Mouse (Mus musculus) splenic B cell, adult 2 months (primary cell): ENCODE results near the gene Gmps.

Source experiments
- DNase-seq: peaks from one replicate; pipeline ENCODE4 v3.0.0-alpha.2; 2011; ENCODE audit warnings: low read depth, low spot score
- H3K27me3 ChIP-seq: 2 replicates; pipeline ENCODE4 v1.6.1; 2012; ENCODE audit warnings: mild to moderate bottlenecking, low read length, moderate library complexity, mixed read lengths; ENCODE audit not compliant: control insufficient read depth, poor library complexity, insufficient read depth, severe bottlenecking
- H3K36me3 ChIP-seq: 2 replicates; pipeline ENCODE4 v1.6.1; 2012; ENCODE audit warnings: mild to moderate bottlenecking, low read length, moderate library complexity, mixed read lengths; ENCODE audit not compliant: control insufficient read depth, poor library complexity, insufficient read depth, severe bottlenecking

Gene Gmps

DNA sequence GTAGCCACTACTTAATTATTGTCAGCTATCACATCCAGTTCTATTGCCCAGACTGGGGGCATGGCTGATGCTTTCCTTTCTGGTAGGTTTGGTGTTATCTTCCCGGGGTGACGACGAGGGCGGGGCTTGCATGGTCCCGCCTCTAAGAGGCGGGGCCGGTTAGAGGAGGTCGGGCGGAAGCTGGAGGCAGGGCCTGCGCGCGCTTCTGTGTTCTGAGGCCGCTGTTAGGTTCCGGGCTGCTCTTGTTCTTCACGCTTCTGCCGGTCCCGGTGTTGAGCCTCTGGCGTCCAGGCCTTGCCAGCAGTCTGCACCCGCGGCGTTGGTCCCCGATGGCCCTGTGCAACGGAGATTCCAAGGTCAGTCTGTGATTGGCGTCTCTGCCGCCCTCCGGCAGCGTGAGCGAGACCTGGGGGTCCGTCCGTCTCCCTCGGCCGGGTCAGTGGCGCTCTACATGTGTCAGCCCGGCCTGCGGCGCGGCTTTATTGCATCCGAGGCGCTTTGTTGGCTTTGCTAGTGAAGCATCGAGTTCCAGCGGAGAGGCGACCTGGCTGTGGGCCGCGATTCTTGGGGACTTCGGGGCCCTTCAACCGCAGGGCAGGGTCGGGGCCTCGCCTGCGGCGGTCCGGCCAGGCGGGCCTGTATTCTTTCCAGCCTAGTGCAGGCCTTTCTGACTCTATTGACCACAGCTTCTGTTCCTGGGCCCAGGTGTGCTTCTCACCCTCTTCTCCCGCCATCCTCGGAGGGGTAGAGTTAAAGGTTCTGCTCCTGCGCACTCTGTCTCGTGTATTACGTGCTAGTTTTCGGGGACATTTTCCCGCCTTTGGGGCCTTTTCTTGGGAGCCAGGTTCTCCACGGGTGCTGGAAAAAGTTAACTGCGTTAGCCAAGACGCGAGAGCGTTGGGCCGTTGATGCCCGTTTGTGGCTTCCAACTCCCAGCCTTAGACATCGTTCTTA lies at the start of gene Gmps:
Gmps (plus strand) TSS at position 152 of the 954 bp plus-strand sequence.
- peak; percentile 95 for DNase-seq
- Histone ChIP-seq H3K27me3 (no peaks in the 10 kb centered on the region), H3K36me3 (0 out of 2 replicates have a peak, but pooled peaks cover 3% of the 10 kb centered on the region)

GRCm38 (mm10) chr3:63928878-63929859 lies 46.7 kb upstream of the Gmps start, which contains the start of gene E130311K13Rik:
Gene E130311K13Rik, minus strand, starts transcription at chr3:63929472.
- peak; percentile 88 for DNase-seq
- no peaks in the 10 kb centered on the region for H3K36me3 ChIP-seq
- H3K27me3 ChIP-seq = no peaks in the 10 kb centered on the region

- H3K36me3 ChIP-seq = no peaks in the 10 kb centered on the region
- H3K27me3 ChIP-seq = no peaks in the 10 kb centered on the region; the same call in 1 of the 2 replicates
- no peak for DNase-seq
Observed at GRCm38 (mm10) chr3:63938928-63939327, 37.0 kb upstream of the Gmps start.

GRCm38 (mm10) chr3:63941204-63941850 lies 34.6 kb upstream of the Gmps start:
- H3K27me3 ChIP-seq = no peaks in the 10 kb centered on the region; the same call in 1 of the 2 replicates
- DNase-seq = no peak
- no peaks in the 10 kb centered on the region for H3K36me3 ChIP-seq

- DNase-seq = no peak
- peaks cover 1% of the 10 kb centered on the region; the same call in 1 of the 2 replicates for H3K36me3 ChIP-seq
- H3K27me3 ChIP-seq = no peaks in the 10 kb centered on the region
Observed at GRCm38 (mm10) chr3:63949837-63950236, 26.1 kb upstream of the Gmps start.

DNA sequence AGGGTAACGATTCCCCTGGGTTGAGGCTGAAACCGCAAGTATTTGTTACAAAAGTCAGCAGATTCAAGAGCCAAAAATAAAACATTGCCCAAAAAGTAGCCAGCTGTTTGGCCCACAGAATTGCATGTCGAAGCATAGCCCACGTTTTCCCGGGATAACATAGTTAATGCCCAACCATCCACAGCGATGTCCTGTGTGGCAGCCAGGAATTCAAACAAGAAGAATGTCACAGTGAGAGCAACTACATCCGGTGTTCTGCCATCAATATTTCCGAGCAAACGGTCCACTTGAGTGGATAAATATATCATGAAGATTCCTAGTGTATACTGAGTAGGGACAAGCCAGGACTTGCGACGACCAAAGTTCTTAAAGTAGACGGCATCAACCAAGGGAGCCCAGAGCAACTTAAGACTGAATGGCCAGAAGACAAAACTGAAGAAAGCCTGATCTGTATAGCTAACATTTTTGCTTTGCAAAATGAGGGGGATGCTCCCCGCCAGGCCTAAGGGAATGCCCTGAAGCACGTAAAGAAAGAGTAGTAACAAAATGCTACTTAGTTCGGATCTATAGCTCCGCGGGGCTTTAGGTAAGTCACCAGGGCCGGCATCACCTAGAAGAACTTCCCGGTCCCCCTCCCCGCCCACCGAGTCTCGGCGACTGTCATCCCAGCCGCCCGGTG lies 12.3 kb upstream of the Gmps start:
- DNase-seq = peak; percentile 11

DNA sequence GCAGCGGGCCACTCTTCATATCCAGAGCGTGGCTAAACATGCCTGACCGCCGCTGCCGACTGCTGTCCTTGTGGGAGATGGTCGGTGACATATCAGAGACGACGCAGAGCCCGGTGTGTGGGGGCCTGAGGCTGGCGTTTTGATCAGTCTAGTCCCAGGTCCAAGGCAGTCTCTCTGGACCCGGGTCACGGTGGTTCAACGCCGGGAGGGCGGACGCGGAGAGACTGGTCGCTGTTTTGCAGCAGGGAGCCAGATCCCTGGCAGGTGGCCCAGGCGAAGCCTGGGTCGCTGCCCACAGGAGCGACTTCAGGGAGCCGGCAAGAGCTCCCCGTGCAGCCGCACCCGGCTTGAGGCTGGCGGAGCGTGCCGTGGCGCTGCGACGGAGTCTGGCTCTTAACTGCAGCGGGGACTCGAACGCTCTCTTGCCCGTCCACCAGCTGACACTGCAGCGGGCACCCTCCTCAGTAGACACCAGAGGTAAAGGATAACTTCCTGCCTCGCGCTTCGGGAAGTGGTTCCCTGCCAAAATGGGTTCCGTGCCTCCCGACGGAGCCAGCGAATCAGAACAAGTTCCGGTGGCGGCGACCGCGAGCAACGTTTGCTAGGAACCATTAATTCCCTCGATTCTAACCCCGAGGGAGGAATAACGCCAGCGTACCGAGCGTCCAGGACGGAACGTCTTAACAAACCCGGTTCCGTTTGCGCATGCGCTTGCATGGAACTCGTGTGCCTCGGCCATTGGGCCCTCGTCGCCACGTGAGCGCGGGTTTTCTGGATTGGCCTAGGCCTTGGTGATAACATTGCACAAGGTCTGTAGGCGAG lies 11.6 kb upstream of the Gmps start, which contains the start of gene Slc33a1:
Slc33a1 (minus strand) TSS at position 669 of the 822 bp plus-strand sequence.
- Histone ChIP-seq H3K36me3 (no peaks in the 10 kb centered on the region), H3K27me3 (no peaks in the 10 kb centered on the region)
- peak; percentile 99 for DNase-seq

More for the DNA sequence above, 12.3 kb upstream of the Gmps start:
- H3K36me3 ChIP-seq = no peaks in the 10 kb centered on the region
- no peaks in the 10 kb centered on the region for H3K27me3 ChIP-seq

DNA sequence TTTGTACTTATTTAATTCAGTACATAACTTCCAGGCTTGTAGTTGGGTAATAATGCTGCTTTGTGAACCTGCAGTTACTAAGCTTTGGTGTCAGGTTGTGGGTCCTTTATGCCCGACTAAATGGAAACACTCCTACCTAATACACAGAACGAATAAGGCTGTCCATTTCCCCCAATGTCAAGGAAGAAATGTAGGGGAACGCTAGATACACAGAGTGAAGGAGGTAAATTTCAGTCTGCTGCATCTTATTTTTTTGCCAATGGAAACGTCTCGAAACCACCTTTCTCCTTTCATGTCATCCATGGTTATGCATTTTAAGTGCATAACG lies 11.0 kb upstream of the Gmps start:
- no peaks in the 10 kb centered on the region for H3K27me3 ChIP-seq
- DNase-seq = no peak
- H3K36me3 ChIP-seq = no peaks in the 10 kb centered on the region

DNA sequence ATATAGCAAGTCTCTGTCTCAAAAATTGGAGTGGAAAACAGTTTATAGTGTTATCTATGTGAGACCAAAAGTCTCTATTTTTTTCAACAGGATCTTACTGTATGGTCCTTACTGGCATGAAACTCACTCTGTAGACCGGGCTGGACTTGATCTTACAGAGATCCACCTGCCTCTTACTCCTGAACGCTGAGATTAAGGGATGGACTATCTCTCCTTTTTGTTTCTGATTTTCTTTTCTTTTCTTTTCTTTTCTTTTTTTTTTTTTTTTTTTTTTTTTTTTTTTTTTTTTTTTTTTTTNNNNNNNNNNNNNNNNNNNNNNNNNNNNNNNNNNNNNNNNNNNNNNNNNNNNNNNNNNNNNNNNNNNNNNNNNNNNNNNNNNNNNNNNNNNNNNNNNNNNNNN lies 10.0 kb upstream of the Gmps start:
- Histone ChIP-seq H3K27me3 (no peaks in the 10 kb centered on the region), H3K36me3 (no peaks in the 10 kb centered on the region)
- no peak for DNase-seq

GRCm38 (mm10) chr3:63977895-63978294 lies 2.0 kb downstream of the Gmps start:
- Histone ChIP-seq H3K36me3 (peaks cover 6% of the 10 kb centered on the region; the same call in 1 of the 2 replicates), H3K27me3 (no peaks in the 10 kb centered on the region)
- DNase-seq = peak; percentile 4

DNA sequence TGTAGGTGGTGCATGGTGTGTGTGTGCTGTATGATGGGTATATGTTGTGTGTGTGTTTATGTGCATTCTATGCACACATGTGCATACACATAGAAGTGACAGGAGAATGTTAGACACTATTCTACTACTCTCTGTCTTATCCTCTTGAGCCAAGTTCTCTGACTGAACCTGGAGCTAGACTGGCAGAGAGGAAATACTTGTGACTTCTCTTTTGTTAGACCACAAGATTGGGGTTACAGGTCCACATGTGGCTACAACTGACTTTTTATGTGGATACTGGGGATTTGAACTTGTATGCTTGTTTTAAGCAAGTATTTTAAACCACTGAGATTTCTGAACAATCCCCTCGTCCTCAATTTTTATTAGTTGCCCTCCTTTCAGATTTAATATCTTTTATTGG lies 10.8 kb downstream of the Gmps start:
- DNase-seq = no peak
- Histone ChIP-seq H3K27me3 (no peaks in the 10 kb centered on the region), H3K36me3 (peaks cover 21% of the 10 kb centered on the region)

DNA sequence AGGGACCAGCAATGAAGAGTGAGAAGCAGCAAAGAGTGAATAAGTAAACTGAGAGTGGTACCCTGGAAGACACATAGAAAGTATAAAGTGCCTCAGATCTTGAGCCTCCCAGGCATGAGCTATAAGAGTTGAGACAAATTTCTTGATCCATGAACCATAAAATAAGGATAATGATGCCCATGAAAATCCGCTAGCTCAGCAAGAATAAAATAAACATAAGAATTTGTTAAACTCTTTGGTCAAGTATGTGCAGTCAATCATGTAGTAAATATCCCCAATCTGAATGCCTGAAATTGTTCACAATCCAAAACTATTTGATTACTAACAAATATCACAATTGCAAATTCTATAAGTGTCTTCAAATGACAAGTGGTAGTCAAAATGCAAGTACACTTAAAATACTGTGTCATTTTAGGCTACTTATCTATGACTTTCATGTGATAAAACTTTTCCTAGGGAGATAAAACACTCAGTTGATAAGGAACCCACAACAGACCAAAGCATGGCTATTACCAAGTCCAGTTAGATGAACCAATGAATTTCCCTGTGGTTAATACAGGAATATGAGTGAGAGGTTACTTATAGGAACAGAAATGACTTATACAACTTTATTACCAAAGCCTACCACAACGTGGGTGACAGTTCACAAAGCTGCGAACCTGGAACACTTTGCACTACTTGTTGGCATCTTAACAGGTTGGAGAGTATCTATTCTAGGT lies 13.0 kb downstream of the Gmps start:
- Histone ChIP-seq H3K27me3 (no peaks in the 10 kb centered on the region), H3K36me3 (peaks cover 18% of the 10 kb centered on the region)
- DNase-seq = no peak

- Histone ChIP-seq H3K36me3 (no peaks in the 10 kb centered on the region), H3K27me3 (no peaks in the 10 kb centered on the region)
- DNase-seq = no peak
Observed at GRCm38 (mm10) chr3:64021436-64021835, 45.5 kb downstream of the Gmps start.
